Mouse (Mus musculus) heart, adult 2 months (tissue): Measurements from ENCODE around the gene Tmprss13.

ENCODE experiments used
- CTCF ChIP-seq: fragments of 200-600 bp; IDR thresholded peaks from 2 replicates; pipeline ENCODE4 v1.8.1; 2022; ENCODE audit warnings: antibody characterized with exemption, mild to moderate bottlenecking, moderate library complexity
- EP300 ChIP-seq: fragments of 200-500 bp; IDR thresholded peaks from 2 replicates; pipeline ENCODE4 v1.6.1; 2011; ENCODE audit warnings: low read depth, low read length, control low read depth; ENCODE audit not compliant: insufficient read depth
- POLR2A ChIP-seq: fragments of 200-500 bp; IDR thresholded peaks from 2 replicates; pipeline ENCODE4 v1.6.1; 2011; ENCODE audit warnings: mild to moderate bottlenecking, low read depth, low read length, control low read depth; ENCODE audit not compliant: insufficient read depth

- TF ChIP-seq POLR2A (no peak), CTCF (no peak), EP300 (no peak)
Observed at GRCm38 (mm10) chr9:45282466-45282865, 36.4 kb upstream of the Tmprss13 start.
